Mouse (Mus musculus) erythroblast, embryonic 14.5 days (primary cell): ENCODE results near the gene Kcnh3.

Source experiments
- GATA1 ChIP-seq: IDR thresholded peaks from 2 replicates; pipeline ENCODE4 v1.6.1; 2012; ENCODE audit warnings: low read length, inconsistent platforms, mixed read lengths
- TAL1 ChIP-seq: IDR thresholded peaks from 3 replicates; pipeline ENCODE4 v1.6.1; 2012; ENCODE audit warnings: low read length, inconsistent platforms, mixed read lengths

DNA sequence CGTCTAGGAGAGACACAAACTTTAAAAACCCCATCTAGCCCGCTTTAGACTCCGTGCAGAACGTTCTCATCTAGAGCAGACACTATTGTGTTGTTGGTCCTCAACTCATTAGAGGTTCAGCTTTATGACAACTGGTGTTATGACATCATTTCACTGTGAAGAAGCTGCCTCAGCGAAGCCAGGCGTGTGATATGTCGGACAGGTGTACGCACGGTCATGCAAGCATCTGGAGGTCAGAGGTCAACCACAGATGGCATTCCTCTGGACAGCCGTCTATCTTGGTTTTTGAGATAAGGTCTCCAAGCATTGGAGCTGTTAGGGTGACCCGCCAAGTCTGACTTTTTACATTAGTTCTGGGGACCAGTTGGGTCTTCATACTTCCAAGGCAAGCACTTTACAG lies 65.9 kb downstream of the Kcnh3 start:
- TF ChIP-seq GATA1 (no peak), TAL1 (no peak)
